Mouse (Mus musculus): Measurements from ENCODE around the gene Ntng2. TPM values are rescaled to one million over a fixed set of nuclear protein-coding genes. Genes with fewer than 3 reads are reported as not detected.
A peak's percentile ranks its signal among the peaks of the same experiment; 100 is the strongest.

The Ntng2 gene
- 0.23 TPM in 1 of 2 replicates, not detected in the other for polyA plus RNA-seq (2014; fragmentation: Nextera tagmentation; extraction: Ambion mirVana)

GRCm38 (mm10) chr2:29252599-29253204 is at the start of gene Ntng2:
Gene Ntng2, minus strand, starts transcription at chr2:29253005.
- Histone ChIP-seq H3K9me3 (replicated peaks; ENCODE audit: control insufficient read depth, low read length) (no peaks in the 10 kb centered on the region), H3K36me3 (ENCODE audit: control insufficient read depth, insufficient read depth, low read length) (no peaks in the 10 kb centered on the region), H3K9ac (ENCODE audit: low read depth, low read length) (peak within 1 kb of the TSS; percentile 59), H3K4me2 (peak within 1 kb of the TSS; percentile 99), H3K27ac (ENCODE audit: low read depth, low read length) (no peak within 1 kb of the TSS), H3K4me1 (ENCODE audit: control insufficient read depth, insufficient read depth, low read length) (peaks cover 10% of the 10 kb centered on the region), H3K4me3 (ENCODE audit: low read depth, low read length) (peak within 1 kb of the TSS; percentile 59), H3K27me3 (ENCODE audit: control insufficient read depth, insufficient read depth, low read length) (peaks cover 86% of the 10 kb centered on the region)
- WGBS (ENCODE audit: insufficient replicate concordance): 0% methylated on average over 53 of the region's 54 CpGs
- ATAC-seq (replicated peaks; ENCODE audit: insufficient number of reproducible peaks, low FRiP score, low TSS enrichment): peak; percentile 32

- H3K4me3 ChIP-seq (ENCODE audit: low read depth, low read length): no peak overlapping the region
- no peak overlapping the region for H3K9ac ChIP-seq (ENCODE audit: low read depth, low read length)
- no peaks in the 10 kb centered on the region for H3K4me1 ChIP-seq (ENCODE audit: control insufficient read depth, insufficient read depth, low read length)
- H3K27ac ChIP-seq (ENCODE audit: low read depth, low read length): no peak overlapping the region
- no peak overlapping the region for H3K4me2 ChIP-seq
- no peak for ATAC-seq (replicated peaks; ENCODE audit: insufficient number of reproducible peaks, low FRiP score, low TSS enrichment)
- WGBS (ENCODE audit: insufficient replicate concordance): 51% methylated on average over 3 of the region's 3 CpGs
- H3K36me3 ChIP-seq (ENCODE audit: control insufficient read depth, insufficient read depth, low read length): no peaks in the 10 kb centered on the region
- no peaks in the 10 kb centered on the region for H3K27me3 ChIP-seq (ENCODE audit: control insufficient read depth, insufficient read depth, low read length)
- no peaks in the 10 kb centered on the region; the same call in 1 of the 2 replicates for H3K9me3 ChIP-seq (replicated peaks; ENCODE audit: control insufficient read depth, low read length)
These were observed 42.8 kb upstream of the Ntng2 start for GRCm38 (mm10) chr2:29295557-29295956.

- WGBS (ENCODE audit: insufficient replicate concordance): 71% methylated on average over 5 of the region's 5 CpGs
- ATAC-seq (replicated peaks; ENCODE audit: insufficient number of reproducible peaks, low FRiP score, low TSS enrichment): no peak
These were observed 34.8 kb upstream of the Ntng2 start for GRCm38 (mm10) chr2:29287651-29288050.

GRCm38 (mm10) chr2:29277703-29278121 is 24.9 kb upstream of the Ntng2 start:
- Histone ChIP-seq H3K36me3 (ENCODE audit: control insufficient read depth, insufficient read depth, low read length) (no peaks in the 10 kb centered on the region), H3K27ac (ENCODE audit: low read depth, low read length) (no peak overlapping the region), H3K9ac (ENCODE audit: low read depth, low read length) (no peak overlapping the region; the same call in 1 of the 2 replicates), H3K4me2 (no peak overlapping the region), H3K4me3 (ENCODE audit: low read depth, low read length) (no peak overlapping the region), H3K4me1 (ENCODE audit: control insufficient read depth, insufficient read depth, low read length) (peaks cover 10% of the 10 kb centered on the region; the same call in 1 of the 2 replicates), H3K27me3 (ENCODE audit: control insufficient read depth, insufficient read depth, low read length) (peaks cover 2% of the 10 kb centered on the region; the same call in 1 of the 2 replicates), H3K9me3 (replicated peaks; ENCODE audit: control insufficient read depth, low read length) (no peaks in the 10 kb centered on the region)
- WGBS (ENCODE audit: insufficient replicate concordance): 14% methylated on average over 5 of the region's 5 CpGs
- ATAC-seq (replicated peaks; ENCODE audit: insufficient number of reproducible peaks, low FRiP score, low TSS enrichment): no peak

More at GRCm38 (mm10) chr2:29287651-29288050, 34.8 kb upstream of the Ntng2 start:
- Histone ChIP-seq H3K27me3 (ENCODE audit: control insufficient read depth, insufficient read depth, low read length) (no peaks in the 10 kb centered on the region), H3K36me3 (ENCODE audit: control insufficient read depth, insufficient read depth, low read length) (no peaks in the 10 kb centered on the region), H3K9me3 (replicated peaks; ENCODE audit: control insufficient read depth, low read length) (no peaks in the 10 kb centered on the region), H3K4me3 (ENCODE audit: low read depth, low read length) (no peak overlapping the region), H3K9ac (ENCODE audit: low read depth, low read length) (no peak overlapping the region), H3K27ac (ENCODE audit: low read depth, low read length) (no peak overlapping the region), H3K4me1 (ENCODE audit: control insufficient read depth, insufficient read depth, low read length) (no peaks in the 10 kb centered on the region), H3K4me2 (no peak overlapping the region)

GRCm38 (mm10) chr2:29271803-29272518 is 19.2 kb upstream of the Ntng2 start:
- no peak overlapping the region for H3K4me3 ChIP-seq (ENCODE audit: low read depth, low read length)
- no peak overlapping the region for H3K9ac ChIP-seq (ENCODE audit: low read depth, low read length)
- H3K9me3 ChIP-seq (replicated peaks; ENCODE audit: control insufficient read depth, low read length): no peaks in the 10 kb centered on the region
- WGBS (ENCODE audit: insufficient replicate concordance): 75% methylated on average over 7 of the region's 7 CpGs
- H3K4me2 ChIP-seq: no peak overlapping the region
- ATAC-seq (replicated peaks; ENCODE audit: insufficient number of reproducible peaks, low FRiP score, low TSS enrichment): no peak
- no peaks in the 10 kb centered on the region for H3K36me3 ChIP-seq (ENCODE audit: control insufficient read depth, insufficient read depth, low read length)
- no peak overlapping the region for H3K27ac ChIP-seq (ENCODE audit: low read depth, low read length)
- H3K27me3 ChIP-seq (ENCODE audit: control insufficient read depth, insufficient read depth, low read length): no peaks in the 10 kb centered on the region
- 0 out of 2 replicates have a peak, but pooled peaks cover 2% of the 10 kb centered on the region for H3K4me1 ChIP-seq (ENCODE audit: control insufficient read depth, insufficient read depth, low read length)

GRCm38 (mm10) chr2:29271098-29271497 is 18.3 kb upstream of the Ntng2 start:
- Histone ChIP-seq H3K4me2 (no peak overlapping the region), H3K4me1 (ENCODE audit: control insufficient read depth, insufficient read depth, low read length) (0 out of 2 replicates have a peak, but pooled peaks cover 2% of the 10 kb centered on the region), H3K9me3 (replicated peaks; ENCODE audit: control insufficient read depth, low read length) (no peaks in the 10 kb centered on the region), H3K4me3 (ENCODE audit: low read depth, low read length) (no peak overlapping the region), H3K9ac (ENCODE audit: low read depth, low read length) (no peak overlapping the region), H3K36me3 (ENCODE audit: control insufficient read depth, insufficient read depth, low read length) (no peaks in the 10 kb centered on the region), H3K27ac (ENCODE audit: low read depth, low read length) (no peak overlapping the region), H3K27me3 (ENCODE audit: control insufficient read depth, insufficient read depth, low read length) (no peaks in the 10 kb centered on the region)
- 74% methylated on average over 7 of the region's 7 CpGs for WGBS (ENCODE audit: insufficient replicate concordance)
- no peak for ATAC-seq (replicated peaks; ENCODE audit: insufficient number of reproducible peaks, low FRiP score, low TSS enrichment)

- no peaks in the 10 kb centered on the region for H3K4me1 ChIP-seq (ENCODE audit: control insufficient read depth, insufficient read depth, low read length)
- H3K9me3 ChIP-seq (replicated peaks; ENCODE audit: control insufficient read depth, low read length): no peaks in the 10 kb centered on the region
- WGBS (ENCODE audit: insufficient replicate concordance): 53% methylated on average over 4 of the region's 4 CpGs
- no peak overlapping the region for H3K9ac ChIP-seq (ENCODE audit: low read depth, low read length)
- H3K4me2 ChIP-seq: no peak overlapping the region
- no peak for ATAC-seq (replicated peaks; ENCODE audit: insufficient number of reproducible peaks, low FRiP score, low TSS enrichment)
- H3K27me3 ChIP-seq (ENCODE audit: control insufficient read depth, insufficient read depth, low read length): peaks cover 3% of the 10 kb centered on the region; the same call in 1 of the 2 replicates
- H3K36me3 ChIP-seq (ENCODE audit: control insufficient read depth, insufficient read depth, low read length): no peaks in the 10 kb centered on the region
- H3K27ac ChIP-seq (ENCODE audit: low read depth, low read length): no peak overlapping the region
- no peak overlapping the region for H3K4me3 ChIP-seq (ENCODE audit: low read depth, low read length)
These were observed 14.0 kb upstream of the Ntng2 start for GRCm38 (mm10) chr2:29266810-29267209.

GRCm38 (mm10) chr2:29262436-29262915 is 9.7 kb upstream of the Ntng2 start:
- Histone ChIP-seq H3K4me2 (no peak overlapping the region), H3K36me3 (ENCODE audit: control insufficient read depth, insufficient read depth, low read length) (no peaks in the 10 kb centered on the region), H3K4me1 (ENCODE audit: control insufficient read depth, insufficient read depth, low read length) (no peaks in the 10 kb centered on the region; the same call in 1 of the 2 replicates), H3K27me3 (ENCODE audit: control insufficient read depth, insufficient read depth, low read length) (peaks cover 26% of the 10 kb centered on the region), H3K9ac (ENCODE audit: low read depth, low read length) (no peak overlapping the region), H3K9me3 (replicated peaks; ENCODE audit: control insufficient read depth, low read length) (no peaks in the 10 kb centered on the region), H3K27ac (ENCODE audit: low read depth, low read length) (no peak overlapping the region), H3K4me3 (ENCODE audit: low read depth, low read length) (no peak overlapping the region)
- ATAC-seq (replicated peaks; ENCODE audit: insufficient number of reproducible peaks, low FRiP score, low TSS enrichment): no peak
- 61% methylated on average over 6 of the region's 6 CpGs for WGBS (ENCODE audit: insufficient replicate concordance)

Data from heart, embryonic 11.5 days (tissue).